In genomic region chr6:28410053-28410452, GRCm38 (mm10) we compare ENCODE assay signal across 13 mouse cellular contexts. TPM values are rescaled to one million over a fixed set of nuclear protein-coding genes. Genes with fewer than 3 reads are reported as not detected.
A peak's percentile ranks its signal among the peaks of the same experiment; 100 is the strongest.
DNase-seq lines count a peak whose midpoint lies in the region; ATAC-seq and TF ChIP-seq lines count a peak whose summit lies in the region.
"Had no signal": no experiment of that assay in that cellular context is flagged by ENCODE, and none has a peak within 500 bp of the region (broad histone marks: within the 10 kb centered on the region; RNA-seq: fewer than 3 reads in every experiment).

No protein-coding gene starts in this region.

- peaks cover under 1% of the 10 kb centered on the region; the same call in 1 of the 2 replicates for H3K36me3 ChIP-seq in liver, embryonic 11.5 days (ENCODE audit: control insufficient read depth, insufficient read depth, low read length)
- peaks cover 4% of the 10 kb centered on the region; the same call in 1 of the 2 replicates for H3K36me3 ChIP-seq in liver, embryonic 12.5 days
- no peaks in the 10 kb centered on the region for H3K36me3 ChIP-seq in kidney, postnatal 0 days (ENCODE audit: insufficient read depth, low read length)
- no peaks in the 10 kb centered on the region for H3K36me3 ChIP-seq in intestine, embryonic 15.5 days

- H3K4me2 ChIP-seq in liver, embryonic 11.5 days, result no peak overlapping the region
- H3K4me2 ChIP-seq in liver, embryonic 12.5 days, result no peak overlapping the region
- H3K4me2 ChIP-seq in kidney, postnatal 0 days (ENCODE audit: low read length), result no peak overlapping the region
- no peak overlapping the region for H3K4me2 ChIP-seq in intestine, embryonic 15.5 days (replicated peaks)
- H3K4me2 ChIP-seq: forebrain, embryonic 12.5 days; heart, embryonic 15.5 days; neural tube, embryonic 12.5 days had no signal

- H3K9ac ChIP-seq in liver, embryonic 11.5 days (ENCODE audit: low read depth, low read length), result no peak overlapping the region
- no peak overlapping the region for H3K9ac ChIP-seq in liver, embryonic 12.5 days
- no peak overlapping the region for H3K9ac ChIP-seq in kidney, postnatal 0 days (ENCODE audit: low read depth, low read length)
- H3K9ac ChIP-seq in intestine, embryonic 15.5 days, result no peak overlapping the region
- H3K9ac ChIP-seq: forebrain, embryonic 12.5 days; heart, embryonic 15.5 days; neural tube, embryonic 12.5 days had no signal

- ATAC-seq in liver, embryonic 11.5 days (replicated peaks; ENCODE audit: low FRiP score), result 0 out of 2 replicates have a peak, but pooled peaks have one; percentile 31
- ATAC-seq in liver, embryonic 12.5 days, result no peak
- ATAC-seq in common myeloid progenitor, adult 5-6 weeks (replicated peaks; ENCODE audit: low read depth, poor library complexity, severe bottlenecking), result peak; percentile 87
- ATAC-seq in kidney, postnatal 0 days (replicated peaks; ENCODE audit: low FRiP score, low read depth), result no peak
- peak; percentile 90 for ATAC-seq in megakaryocyte progenitor cell, adult 5-6 weeks (replicated peaks; ENCODE audit: poor library complexity)
- ATAC-seq in intestine, embryonic 15.5 days, result no peak

- H3K27me3 ChIP-seq in liver, embryonic 11.5 days (replicated peaks; ENCODE audit: control insufficient read depth, insufficient read depth, low read length), result no peaks in the 10 kb centered on the region
- H3K27me3 ChIP-seq in liver, embryonic 12.5 days (replicated peaks), result no peaks in the 10 kb centered on the region
- no peaks in the 10 kb centered on the region for H3K27me3 ChIP-seq in kidney, postnatal 0 days (ENCODE audit: insufficient read depth, low read length)
- no peaks in the 10 kb centered on the region for H3K27me3 ChIP-seq in intestine, embryonic 15.5 days (replicated peaks)
- H3K27me3 ChIP-seq: forebrain, embryonic 12.5 days; heart, embryonic 15.5 days; neural tube, embryonic 12.5 days had no signal

- no peak for TF ChIP-seq CTCF in kidney, postnatal 0 days (IDR thresholded peaks at IDR 0.05; ENCODE audit: low read depth)

- no peak for DNase-seq in liver, embryonic 11.5 days (ENCODE audit: low spot score)
- peak; percentile 41 for DNase-seq in kidney, postnatal 0 days (ENCODE audit: low spot score)
- no peak for DNase-seq in cerebellum, adult 9-11 months
- no peak for DNase-seq in urinary bladder, postnatal 14 days (ENCODE audit: low spot score)

- 55% methylated on average over 9 of the region's 9 CpGs for WGBS in liver, embryonic 11.5 days
- 40% methylated on average over 9 of the region's 9 CpGs for WGBS in liver, embryonic 12.5 days (ENCODE audit: insufficient replicate concordance)
- 72% methylated on average over 9 of the region's 9 CpGs for WGBS in kidney, postnatal 0 days
- 73% methylated on average over 9 of the region's 9 CpGs for WGBS in intestine, embryonic 15.5 days

- no peaks in the 10 kb centered on the region for H3K9me3 ChIP-seq in liver, embryonic 11.5 days (ENCODE audit: control insufficient read depth, low read length)
- H3K9me3 ChIP-seq in liver, embryonic 12.5 days (replicated peaks), result no peaks in the 10 kb centered on the region
- H3K9me3 ChIP-seq in kidney, postnatal 0 days (replicated peaks; ENCODE audit: low read length), result no peaks in the 10 kb centered on the region
- no peaks in the 10 kb centered on the region for H3K9me3 ChIP-seq in intestine, embryonic 15.5 days
- H3K9me3 ChIP-seq: G1E; heart, embryonic 15.5 days; neural tube, embryonic 12.5 days had no signal

- H3K4me3 ChIP-seq in liver, embryonic 11.5 days (ENCODE audit: low read depth, low read length), result no peak overlapping the region
- H3K4me3 ChIP-seq in liver, embryonic 12.5 days, result no peak overlapping the region
- H3K4me3 ChIP-seq in kidney, postnatal 0 days (replicated peaks; ENCODE audit: low read depth, low read length), result no peak overlapping the region
- H3K4me3 ChIP-seq in intestine, embryonic 15.5 days (replicated peaks), result no peak overlapping the region
- H3K4me3 ChIP-seq: forebrain, embryonic 12.5 days; heart, embryonic 15.5 days; neural tube, embryonic 12.5 days had no signal

- H3K4me1 ChIP-seq in liver, embryonic 11.5 days (replicated peaks; ENCODE audit: control insufficient read depth, insufficient read depth, low read length), result no peaks in the 10 kb centered on the region
- H3K4me1 ChIP-seq in liver, embryonic 12.5 days, result no peaks in the 10 kb centered on the region
- no peaks in the 10 kb centered on the region for H3K4me1 ChIP-seq in kidney, postnatal 0 days (replicated peaks; ENCODE audit: insufficient read depth, low read length)
- no peaks in the 10 kb centered on the region for H3K4me1 ChIP-seq in intestine, embryonic 15.5 days (replicated peaks)
- H3K4me1 ChIP-seq: forebrain, embryonic 12.5 days; heart, embryonic 15.5 days; neural tube, embryonic 12.5 days had no signal

- H3K27ac ChIP-seq in liver, embryonic 11.5 days (ENCODE audit: low read depth, low read length), result no peak overlapping the region
- no peak overlapping the region for H3K27ac ChIP-seq in liver, embryonic 12.5 days
- no peak overlapping the region for H3K27ac ChIP-seq in kidney, postnatal 0 days
- H3K27ac ChIP-seq in intestine, embryonic 15.5 days, result no peak overlapping the region
- H3K27ac ChIP-seq: forebrain, embryonic 12.5 days; heart, embryonic 15.5 days; neural tube, embryonic 12.5 days had no signal

RNA-seq across cellular contexts. Expression of gene Zfp800, which starts 12.2 kb away (rescaled TPM):
- 39.5 and 41.2 TPM in 2 replicates for polyA plus RNA-seq in liver, embryonic 11.5 days (2014; fragmentation: Nextera tagmentation; extraction: Ambion mirVana)
- 40.5 and 42.0 TPM in 2 replicates for polyA plus RNA-seq in liver, embryonic 12.5 days (2016; fragmentation: Nextera tagmentation; extraction: Ambion mirVana)
- 69.4 and 73.9 TPM in 2 replicates for total RNA-seq in common myeloid progenitor, adult 5-6 weeks (2017)
- polyA plus RNA-seq in kidney, postnatal 0 days (2015; fragmentation: Nextera tagmentation; extraction: Ambion mirVana), result 19.6 and 24.4 TPM in 2 replicates
- total RNA-seq in megakaryocyte progenitor cell, adult 5-6 weeks (2015), result 63.6 and 64.3 TPM in 2 replicates
- total RNA-seq in megakaryocyte progenitor cell, adult 5-6 weeks (2017), result 57.3 and 65.0 TPM in 2 replicates
- 25.9 and 28.2 TPM in 2 replicates for polyA plus RNA-seq in intestine, embryonic 15.5 days (2015; fragmentation: Nextera tagmentation; extraction: Ambion mirVana)

RNA-seq across cellular contexts. Expression of gene Arf5, which starts 13.3 kb away (rescaled TPM):
- polyA plus RNA-seq in liver, embryonic 11.5 days (2014; fragmentation: Nextera tagmentation; extraction: Ambion mirVana), result 348 and 356 TPM in 2 replicates
- polyA plus RNA-seq in liver, embryonic 12.5 days (2016; fragmentation: Nextera tagmentation; extraction: Ambion mirVana), result 370 and 395 TPM in 2 replicates
- 31.9 and 39.4 TPM in 2 replicates for total RNA-seq in common myeloid progenitor, adult 5-6 weeks (2017)
- polyA plus RNA-seq in kidney, postnatal 0 days (2015; fragmentation: Nextera tagmentation; extraction: Ambion mirVana), result 330 and 338 TPM in 2 replicates
- total RNA-seq in megakaryocyte progenitor cell, adult 5-6 weeks (2015), result 45.1 and 45.5 TPM in 2 replicates
- 44.2 and 45.2 TPM in 2 replicates for total RNA-seq in megakaryocyte progenitor cell, adult 5-6 weeks (2017)
- polyA plus RNA-seq in intestine, embryonic 15.5 days (2015; fragmentation: Nextera tagmentation; extraction: Ambion mirVana), result 267 and 282 TPM in 2 replicates

RNA-seq across cellular contexts. Expression of gene Fscn3, which starts 17.5 kb away (rescaled TPM):
- 0.33 and 0.55 TPM in 2 replicates for polyA plus RNA-seq in liver, embryonic 11.5 days (2014; fragmentation: Nextera tagmentation; extraction: Ambion mirVana)
- polyA plus RNA-seq in liver, embryonic 12.5 days (2016; fragmentation: Nextera tagmentation; extraction: Ambion mirVana), result 0.38 and 0.41 TPM in 2 replicates
- total RNA-seq in common myeloid progenitor, adult 5-6 weeks (2017), result not detected in 2 replicates
- not detected in 2 replicates for polyA plus RNA-seq in kidney, postnatal 0 days (2015; fragmentation: Nextera tagmentation; extraction: Ambion mirVana)
- total RNA-seq in megakaryocyte progenitor cell, adult 5-6 weeks (2015), result not detected in 2 replicates
- not detected in 2 replicates for total RNA-seq in megakaryocyte progenitor cell, adult 5-6 weeks (2017)
- not detected in 2 replicates for polyA plus RNA-seq in intestine, embryonic 15.5 days (2015; fragmentation: Nextera tagmentation; extraction: Ambion mirVana)
- total RNA-seq: G1E had no signal
- polyA plus RNA-seq: forebrain, embryonic 12.5 days; G1E; heart, embryonic 15.5 days; neural tube, embryonic 12.5 days had no signal

RNA-seq across cellular contexts. Expression of gene Gcc1, which starts 18.1 kb away (rescaled TPM):
- polyA plus RNA-seq in liver, embryonic 11.5 days (2014; fragmentation: Nextera tagmentation; extraction: Ambion mirVana), result 5.8 and 6.7 TPM in 2 replicates
- 5.5 and 6.7 TPM in 2 replicates for polyA plus RNA-seq in liver, embryonic 12.5 days (2016; fragmentation: Nextera tagmentation; extraction: Ambion mirVana)
- total RNA-seq in common myeloid progenitor, adult 5-6 weeks (2017), result 12.3 and 18.8 TPM in 2 replicates
- polyA plus RNA-seq in kidney, postnatal 0 days (2015; fragmentation: Nextera tagmentation; extraction: Ambion mirVana), result 8.8 and 9.5 TPM in 2 replicates
- total RNA-seq in megakaryocyte progenitor cell, adult 5-6 weeks (2015), result 4.0 and 4.4 TPM in 2 replicates
- total RNA-seq in megakaryocyte progenitor cell, adult 5-6 weeks (2017), result 9.5 and 10.2 TPM in 2 replicates
- 8.5 and 8.7 TPM in 2 replicates for polyA plus RNA-seq in intestine, embryonic 15.5 days (2015; fragmentation: Nextera tagmentation; extraction: Ambion mirVana)

RNA-seq across cellular contexts. Expression of gene Pax4, which starts 39.1 kb away (rescaled TPM):
- polyA plus RNA-seq in liver, embryonic 11.5 days (2014; fragmentation: Nextera tagmentation; extraction: Ambion mirVana), result 0.26 TPM in 1 of 2 replicates, not detected in the other
- polyA plus RNA-seq in liver, embryonic 12.5 days (2016; fragmentation: Nextera tagmentation; extraction: Ambion mirVana), result not detected in 2 replicates
- total RNA-seq in common myeloid progenitor, adult 5-6 weeks (2017), result not detected in 2 replicates
- not detected in 2 replicates for polyA plus RNA-seq in kidney, postnatal 0 days (2015; fragmentation: Nextera tagmentation; extraction: Ambion mirVana)
- not detected in 2 replicates for total RNA-seq in megakaryocyte progenitor cell, adult 5-6 weeks (2015)
- not detected in 2 replicates for total RNA-seq in megakaryocyte progenitor cell, adult 5-6 weeks (2017)
- polyA plus RNA-seq in intestine, embryonic 15.5 days (2015; fragmentation: Nextera tagmentation; extraction: Ambion mirVana), result 2.2 and 2.9 TPM in 2 replicates
- total RNA-seq: G1E had no signal
- polyA plus RNA-seq: forebrain, embryonic 12.5 days; G1E; heart, embryonic 15.5 days; neural tube, embryonic 12.5 days; thymus, postnatal 0 days had no signal

Comparison
In these comparisons a context has a peak if more than half of its experiments do, and no peak if none do; other contexts are left out.
1. ATAC-seq: peak in liver, embryonic 11.5 days (single experiment), common myeloid progenitor, adult 5-6 weeks (single experiment) and megakaryocyte progenitor cell, adult 5-6 weeks (single experiment); none in liver, embryonic 12.5 days (single experiment), kidney, postnatal 0 days (single experiment) and intestine, embryonic 15.5 days (single experiment).